Mouse (Mus musculus): ENCODE measurements at regions not wholly inside any gene's neighbourhood (a gene's known extent, or its start where the extent isn't known, plus 50 kb on each side); places are given as distances from the start of the nearest gene placed in this dataset.

GRCm38 (mm10) chr3:140566996-140567517 is 645.1 kb downstream of the Pdha2 start:
- DNase-seq: peak in 1 of 2 experiments; percentile 21

GRCm38 (mm10) chr3:140554736-140555135 is 657.4 kb downstream of the Pdha2 start:
- DNase-seq: peak in 1 of 2 experiments; percentile 3

- DNase-seq: no peak
Observed at GRCm38 (mm10) chr3:140548483-140548882, 663.7 kb downstream of the Pdha2 start.

- DNase-seq: no peak
Observed at GRCm38 (mm10) chr3:140531747-140532502, 680.2 kb downstream of the Pdha2 start.

GRCm38 (mm10) chr3:140521653-140522278 is 690.4 kb downstream of the Pdha2 start:
- peak in 1 of 2 experiments; percentile 4 for DNase-seq

GRCm38 (mm10) chr3:140510835-140511234 is 701.3 kb downstream of the Pdha2 start:
- peak; percentile 9 to 28 for DNase-seq

GRCm38 (mm10) chr3:140510094-140510493 is 702.1 kb downstream of the Pdha2 start:
- DNase-seq: no peak

- no peak for DNase-seq
Observed at GRCm38 (mm10) chr3:140494134-140494533, 718.0 kb downstream of the Pdha2 start.

- DNase-seq: no peak
Observed at GRCm38 (mm10) chr3:140477670-140478208, 734.4 kb downstream of the Pdha2 start.

- DNase-seq: no peak
Observed at GRCm38 (mm10) chr3:140476534-140476933, 735.6 kb downstream of the Pdha2 start.

GRCm38 (mm10) chr3:140452513-140452912 is 759.6 kb downstream of the Pdha2 start:
- DNase-seq: no peak

- no peak for DNase-seq
Observed at GRCm38 (mm10) chr3:140451148-140451547, 761.0 kb downstream of the Pdha2 start.

- DNase-seq: no peak
Observed at GRCm38 (mm10) chr3:140409239-140409638, 802.9 kb downstream of the Pdha2 start.

Measured in cerebellum, postnatal 10 days (tissue).